Mouse (Mus musculus) CH12.LX (cell line): Measurements from ENCODE around the gene Asns. TPM values are rescaled to one million over a fixed set of nuclear protein-coding genes. Genes with fewer than 3 reads are reported as not detected.

Source experiments
- DNase-seq: peaks from one replicate; pipeline ENCODE4 v3.0.0-alpha.2; 2013; ENCODE audit errors: extremely low read depth
- H3K27ac ChIP-seq: 2 replicates; pipeline ENCODE4 v1.5.1; 2012; ENCODE audit warnings: low read depth, mild to moderate bottlenecking, control low read depth, moderate library complexity; ENCODE audit not compliant: insufficient read depth
- H3K27me3 ChIP-seq: replicated peaks from 2 replicates; pipeline ENCODE3; 2012; ENCODE audit warnings: inconsistent platforms
- H3K36me3 ChIP-seq, 2 experiments: replicated peaks in 1 of 2; 2 replicates each; pipeline versions ENCODE3 to v1.6.1; 2012; ENCODE audit warnings: inconsistent platforms in 1 of 2, low read length in 1 of 2, mild to moderate bottlenecking in 1 of 2, mixed read lengths in 1 of 2, moderate library complexity in 1 of 2; ENCODE audit not compliant: control insufficient read depth in 1 of 2, insufficient read depth in 1 of 2
- H3K4me1 ChIP-seq, 2 experiments: 2 replicates each; pipeline ENCODE4 v1.6.1; 2012; ENCODE audit warnings: inconsistent platforms in 1 of 2, moderate library complexity in 1 of 2; ENCODE audit not compliant: insufficient read depth in 2 of 2, control insufficient read depth in 1 of 2
- H3K4me2 ChIP-seq: 2 replicates; pipeline ENCODE4 v1.6.1; 2012; ENCODE audit warnings: low read depth, mild to moderate bottlenecking, control low read depth; ENCODE audit not compliant: poor library complexity, insufficient read depth, severe bottlenecking
- H3K4me3 ChIP-seq, 3 experiments: fragments of 150-350 bp in 1 of 3; sonication (generic) in 1 of 3; replicated peaks in 1 of 3; 2 replicates each; pipeline versions ENCODE3 to v1.5.1; 2011 to 2012; ENCODE audit warnings: low read depth in 2 of 3, low read length in 2 of 3, mild to moderate bottlenecking in 2 of 3, moderate library complexity in 2 of 3, control low read depth in 1 of 3, improper control_type of control experiment in 1 of 3, inconsistent platforms in 1 of 3, mixed read lengths in 1 of 3; ENCODE audit not compliant: poor library complexity in 1 of 3
- H3K79me2 ChIP-seq: replicated peaks from 2 replicates; pipeline ENCODE4 v1.6.1; 2012; ENCODE audit warnings: mild to moderate bottlenecking, moderate library complexity; ENCODE audit not compliant: control insufficient read depth, poor library complexity, insufficient read depth, severe bottlenecking; ENCODE audit errors: extremely low read depth
- H3K9ac ChIP-seq: 2 replicates; pipeline ENCODE4 v1.6.1; 2012; ENCODE audit warnings: low read depth, mild to moderate bottlenecking, control low read depth, moderate library complexity; ENCODE audit not compliant: insufficient read depth
- H3K9me3 ChIP-seq: replicated peaks from 2 replicates; pipeline ENCODE3; 2012; ENCODE audit warnings: low read length, inconsistent platforms, mixed read lengths
- BHLHE40 ChIP-seq: IDR thresholded peaks from 2 replicates; pipeline ENCODE4 v1.6.1; 2011; ENCODE audit warnings: mild to moderate bottlenecking, low read depth, low read length, improper control_type of control experiment
- CHD1 ChIP-seq: IDR thresholded peaks from 2 replicates; pipeline ENCODE4 v1.6.1; 2012; ENCODE audit warnings: low read depth, low read length, improper control_type of control experiment, inconsistent platforms
- E2F4 ChIP-seq: IDR thresholded peaks from 2 replicates; pipeline ENCODE4 v1.6.1; 2011; ENCODE audit warnings: low read depth, low read length, improper control_type of control experiment; ENCODE audit not compliant: insufficient replicate concordance
- ELF1 ChIP-seq: IDR thresholded peaks from 2 replicates; pipeline ENCODE4 v1.6.1; 2014; ENCODE audit warnings: low read depth, mild to moderate bottlenecking, inconsistent platforms, low read length, improper control_type of control experiment
- ETS1 ChIP-seq: conservative IDR thresholded peaks from 2 replicates; pipeline ENCODE4 v1.6.1; 2012; ENCODE audit warnings: low read depth, mild to moderate bottlenecking, inconsistent platforms, low read length, improper control_type of control experiment, moderate library complexity
- HCFC1 ChIP-seq: IDR thresholded peaks from 2 replicates; pipeline ENCODE4 v1.6.1; 2012; ENCODE audit warnings: low read depth, mild to moderate bottlenecking, inconsistent platforms, low read length, improper control_type of control experiment
- JUND ChIP-seq: conservative IDR thresholded peaks from 2 replicates; pipeline ENCODE4 v1.6.1; 2011; ENCODE audit warnings: low read depth, low read length, improper control_type of control experiment
- MAZ ChIP-seq: IDR thresholded peaks from 2 replicates; pipeline ENCODE4 v1.6.1; 2012; ENCODE audit warnings: low read depth, mild to moderate bottlenecking, inconsistent platforms, low read length, improper control_type of control experiment, moderate library complexity
- MEF2A ChIP-seq: IDR thresholded peaks from 2 replicates; pipeline ENCODE4 v1.6.1; 2014; ENCODE audit warnings: low read depth, mild to moderate bottlenecking, inconsistent platforms, low read length, improper control_type of control experiment, borderline replicate concordance
- PAX5 ChIP-seq: IDR thresholded peaks from 2 replicates; pipeline ENCODE4 v1.6.1; 2012; ENCODE audit warnings: low read length, inconsistent platforms, mixed read lengths
- POLR2A ChIP-seq: IDR thresholded peaks from 2 replicates; pipeline ENCODE4 v1.6.1; 2011; ENCODE audit warnings: low read depth, mild to moderate bottlenecking, improper control_type of control experiment, low read length
- RCOR1 ChIP-seq: conservative IDR thresholded peaks from 2 replicates; pipeline ENCODE4 v1.6.1; 2012; ENCODE audit warnings: low read depth, mild to moderate bottlenecking, inconsistent platforms, low read length, improper control_type of control experiment
- SIN3A ChIP-seq: IDR thresholded peaks from 2 replicates; pipeline ENCODE4 v1.6.1; 2012; ENCODE audit warnings: low read length, improper control_type of control experiment, inconsistent platforms
- SMC3 ChIP-seq: IDR thresholded peaks from 2 replicates; pipeline ENCODE4 v1.6.1; 2011; ENCODE audit warnings: low read depth, low read length, improper control_type of control experiment
- UBTF ChIP-seq: IDR thresholded peaks from 2 replicates; pipeline ENCODE4 v1.6.1; 2012; ENCODE audit warnings: low read depth, mild to moderate bottlenecking, inconsistent platforms, low read length, improper control_type of control experiment, moderate library complexity
- USF1 ChIP-seq: IDR thresholded peaks from 2 replicates; pipeline ENCODE4 v1.6.1; 2014; ENCODE audit warnings: low read depth, mild to moderate bottlenecking, inconsistent platforms, low read length, improper control_type of control experiment
- USF2 ChIP-seq: conservative IDR thresholded peaks from 2 replicates; pipeline ENCODE4 v1.6.1; 2011; ENCODE audit warnings: low read depth, low read length, improper control_type of control experiment
- ZC3H11A ChIP-seq: IDR thresholded peaks from 2 replicates; pipeline ENCODE4 v1.6.1; 2012; ENCODE audit warnings: low read depth, mild to moderate bottlenecking, inconsistent platforms, low read length, improper control_type of control experiment
- ZKSCAN1 ChIP-seq: IDR thresholded peaks from 2 replicates; pipeline ENCODE4 v1.6.1; 2012; ENCODE audit warnings: low read depth, inconsistent platforms, low read length, improper control_type of control experiment, borderline replicate concordance
- ZMIZ1 ChIP-seq: IDR thresholded peaks from 2 replicates; pipeline ENCODE4 v1.6.1; 2012; ENCODE audit warnings: low read depth, mild to moderate bottlenecking, inconsistent platforms, low read length, improper control_type of control experiment
- dilution Hi-C: fragments of 300-500 bp; cut with MboI; formaldehyde crosslinking; loops from 2 replicates; pipeline ENCODE4 v1.14.3; 2020; ENCODE audit warnings: low sequenced_read_pairs; ENCODE audit not compliant: extremely low pct_unique_long_range_greater_than_20kb, extremely low pct_ligation_motif_present
- in situ Hi-C: fragments of 300-500 bp; cut with MboI; formaldehyde crosslinking; loops from 3 replicates; pipeline ENCODE4 v1.14.3; 2019; ENCODE audit warnings: low sequenced_read_pairs, low pct_ligation_motif_present, low pct_unique_long_range_greater_than_20kb, mixed read lengths
- polyA plus RNA-seq: library from polyadenylated mRNA; unstranded; fragments of >175 nt; gene quantifications from 2 replicates; pipeline ENCODE4 v1.2.1, GENCODE M21; 2012; ENCODE audit warnings: low read depth; ENCODE audit not compliant: insufficient read length
- total RNA-seq, 2 experiments: library from RNA; depleted of rRNA; stranded (reverse); fragments of 300-350 nt in 1 of 2; fragments of >200 nt in 1 of 2; gene quantifications; 2 replicates each; pipeline ENCODE4 v1.2.3; 2012 to 2014

Gene Asns
- total and polyA plus RNA-seq, 3 experiments: not detected

DNA sequence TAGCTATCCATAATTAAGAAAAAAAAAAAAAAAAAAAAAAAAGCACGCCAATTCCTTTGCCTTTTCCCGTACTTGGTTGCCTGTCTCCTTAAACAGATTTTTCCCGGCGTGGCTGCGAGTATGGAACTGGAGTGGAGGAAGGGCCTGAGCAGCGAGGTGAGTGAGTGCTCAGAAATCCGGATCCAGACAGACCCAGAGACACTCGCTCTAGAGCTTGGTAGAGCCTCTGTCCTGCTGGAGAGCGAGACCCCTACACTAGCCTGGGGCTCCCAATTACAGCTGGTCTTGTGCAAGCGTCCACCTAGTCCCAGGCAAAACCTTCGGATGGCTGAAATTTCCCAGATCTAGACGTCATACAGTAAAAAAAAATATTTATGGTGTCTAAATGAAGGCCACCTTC is 603 bp downstream of the Asns start:
- H3K27me3 ChIP-seq: no peaks in the 10 kb centered on the region
- H3K4me3 ChIP-seq: no peak overlapping the region
- dilution Hi-C loops (no loop called here), in situ Hi-C loops (no loop called here)
- no peaks in the 10 kb centered on the region for H3K36me3 ChIP-seq
- no peak overlapping the region for H3K4me2 ChIP-seq
- no peak for DNase-seq
- TF ChIP-seq MEF2A: no peak
- no peak for TF ChIP-seq CHD1
- TF ChIP-seq ZKSCAN1: no peak
- TF ChIP-seq USF1: no peak
- no peak for TF ChIP-seq USF2
- no peak for TF ChIP-seq SIN3A
- TF ChIP-seq ZC3H11A: no peak
- TF ChIP-seq E2F4: no peak
- no peak for TF ChIP-seq ELF1
- TF ChIP-seq ZMIZ1: no peak
- no peak for TF ChIP-seq RCOR1
- no peak for TF ChIP-seq HCFC1
- TF ChIP-seq UBTF: no peak
- no peak for TF ChIP-seq JUND
- TF ChIP-seq BHLHE40: no peak
- no peak for TF ChIP-seq SMC3
- no peak for TF ChIP-seq MAZ
- TF ChIP-seq PAX5: no peak
- no peak for TF ChIP-seq POLR2A
- H3K4me1 ChIP-seq: peaks cover 0 to 14% of the 10 kb centered on the region in 2 experiments; a peak in 2 of 4 replicates
- no peak overlapping the region for H3K27ac ChIP-seq
- H3K9me3 ChIP-seq: peaks cover 4% of the 10 kb centered on the region
- H3K9ac ChIP-seq: no peak overlapping the region
- no peaks in the 10 kb centered on the region for H3K79me2 ChIP-seq

DNA sequence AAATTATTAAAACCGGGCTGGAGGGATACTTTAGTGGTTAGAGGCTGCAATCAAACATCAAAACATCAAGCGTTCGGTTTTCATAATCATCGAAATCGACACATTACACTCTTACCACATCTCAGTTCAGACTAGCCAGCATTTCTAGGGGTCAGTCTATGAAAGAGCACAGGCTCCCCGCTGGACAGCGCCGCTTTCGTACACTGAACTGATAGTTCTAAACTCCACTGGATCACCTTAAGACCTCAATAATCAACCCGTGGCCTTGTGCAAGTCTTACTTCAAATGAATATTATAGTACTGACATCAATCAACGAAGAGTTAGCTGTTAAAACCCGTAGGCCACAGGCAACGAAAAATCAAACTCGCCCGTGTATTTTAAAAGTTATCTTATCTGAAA is 1.0 kb downstream of the Asns start:
- Histone ChIP-seq H3K4me1 (peaks cover 0 to 9% of the 10 kb centered on the region in 2 experiments; a peak in 2 of 4 replicates), H3K4me3 (no peak overlapping the region), H3K27me3 (no peaks in the 10 kb centered on the region), H3K9me3 (peaks cover 4% of the 10 kb centered on the region), H3K27ac (no peak overlapping the region), H3K4me2 (no peak overlapping the region), H3K79me2 (no peaks in the 10 kb centered on the region), H3K9ac (no peak overlapping the region), H3K36me3 (no peaks in the 10 kb centered on the region)
- dilution Hi-C loops: no loop called here
- in situ Hi-C loops: no loop called here
- TF ChIP-seq ETS1: no peak
- no peak for TF ChIP-seq CHD1
- TF ChIP-seq, all 38 proteins: peak for 0
- DNase-seq: no peak
